Mouse (Mus musculus): ENCODE measurements around the gene Crcp.

Gene Crcp

GRCm38 (mm10) chr5:130023767-130024539, 5.1 kb upstream of the Crcp start:
- peak; percentile 97 for DNase-seq

DNA sequence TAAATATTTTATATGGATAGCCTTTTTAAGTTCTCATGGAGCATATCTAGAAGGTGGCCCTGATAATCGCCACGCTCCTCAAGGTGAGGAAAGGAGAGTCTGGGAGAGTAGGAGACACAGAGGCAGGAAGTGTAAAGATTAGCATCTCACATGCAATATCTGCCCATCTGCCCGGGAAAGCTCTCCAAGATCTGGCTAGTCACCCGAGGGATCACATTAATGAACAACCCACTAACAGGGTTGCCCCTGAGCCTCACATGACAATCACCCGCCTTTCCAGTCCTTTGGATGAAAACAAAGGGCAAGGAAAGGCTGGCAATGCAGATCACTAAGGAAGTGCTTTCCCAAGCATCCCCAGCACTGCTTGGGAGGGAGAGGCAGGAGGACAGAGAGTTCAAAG, 2.0 kb upstream of the Crcp start:
- DNase-seq: no peak

GRCm38 (mm10) chr5:130027696-130028095, 1.4 kb upstream of the Crcp start:
- no peak for DNase-seq

DNA sequence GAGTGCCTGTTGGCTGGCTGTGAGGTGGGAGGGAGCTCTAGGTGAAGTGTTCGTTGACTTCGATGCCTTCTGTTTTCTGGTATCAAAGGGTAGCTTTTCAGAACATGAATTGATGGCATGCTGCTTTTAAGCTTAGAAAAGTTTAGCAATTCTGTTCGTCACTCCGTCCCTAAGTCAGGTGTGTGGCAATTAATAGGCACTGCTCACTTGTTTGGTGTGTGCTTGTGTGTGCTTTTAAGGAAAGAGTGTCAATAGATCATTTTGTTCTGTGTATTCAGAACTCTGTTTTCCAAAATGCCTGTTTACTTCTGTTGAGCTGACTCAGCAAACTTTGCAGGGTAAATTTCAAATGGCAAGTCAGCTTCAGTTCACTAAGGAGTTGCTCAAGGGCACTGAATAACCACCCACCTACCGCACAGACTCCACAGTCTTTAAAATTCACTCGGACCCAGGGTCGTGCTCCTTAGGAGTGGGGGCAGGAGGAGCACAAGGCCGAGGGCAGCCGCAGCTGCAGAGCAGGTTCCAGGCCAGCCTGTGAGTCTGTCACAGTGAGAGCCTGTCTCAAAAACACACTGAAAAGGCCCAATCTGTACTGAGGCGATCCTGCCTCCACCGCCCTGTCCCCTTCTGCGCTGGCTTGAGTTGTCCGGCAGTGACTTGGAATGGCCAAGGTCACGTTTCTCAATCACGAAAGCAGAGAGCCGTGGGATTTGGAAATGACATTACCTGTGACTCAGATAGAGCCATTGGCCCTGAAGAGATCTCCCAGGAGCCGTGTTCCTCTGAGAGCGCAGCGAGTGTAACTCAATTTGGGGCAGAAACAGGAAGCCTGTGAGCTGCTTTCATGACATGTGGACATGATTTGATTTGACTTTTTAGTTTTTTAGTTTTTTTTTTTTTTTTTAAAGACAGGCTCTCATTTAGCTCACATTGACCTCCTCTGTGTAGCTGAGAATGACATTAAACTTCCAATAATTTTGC, 2.6 kb downstream of the Crcp start:
- peak; percentile 36 for DNase-seq

- DNase-seq: no peak
These were observed 4.8 kb downstream of the Crcp start for GRCm38 (mm10) chr5:130033869-130034268.

GRCm38 (mm10) chr5:130036300-130036699, 7.2 kb downstream of the Crcp start:
- DNase-seq: peak; percentile 33

- DNase-seq: peak; percentile 82
These were observed 8.8 kb downstream of the Crcp start for GRCm38 (mm10) chr5:130037752-130038455.

GRCm38 (mm10) chr5:130040797-130041196, 11.7 kb downstream of the Crcp start:
- DNase-seq: no peak

GRCm38 (mm10) chr5:130041262-130041661, 12.2 kb downstream of the Crcp start:
- no peak for DNase-seq

GRCm38 (mm10) chr5:130043741-130044140, 14.7 kb downstream of the Crcp start:
- DNase-seq: no peak

DNA sequence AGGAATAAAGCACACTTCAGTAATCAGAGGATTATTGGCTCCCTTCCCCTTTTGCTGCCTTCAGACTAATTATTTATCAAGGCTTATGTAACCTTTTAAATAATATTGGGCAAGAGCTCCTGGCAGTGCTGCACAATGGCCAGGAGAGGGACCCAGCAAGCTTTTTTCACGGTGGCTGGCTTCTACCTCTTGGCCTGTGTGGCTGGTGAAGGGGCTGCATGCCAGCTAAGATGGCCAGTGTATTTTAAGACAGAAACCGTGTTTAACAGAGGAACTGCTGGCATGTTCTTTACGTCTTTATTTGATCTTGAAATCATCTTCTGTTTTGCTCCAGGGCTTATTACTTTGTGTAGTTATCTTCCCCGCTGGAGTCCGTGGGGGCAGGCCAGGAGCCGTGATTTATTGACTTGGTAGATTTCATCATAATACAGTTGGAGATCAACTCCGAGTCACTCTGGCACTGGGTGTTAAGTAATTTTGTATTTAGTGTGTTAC, 15.2 kb downstream of the Crcp start:
- DNase-seq: peak; percentile 86

DNA sequence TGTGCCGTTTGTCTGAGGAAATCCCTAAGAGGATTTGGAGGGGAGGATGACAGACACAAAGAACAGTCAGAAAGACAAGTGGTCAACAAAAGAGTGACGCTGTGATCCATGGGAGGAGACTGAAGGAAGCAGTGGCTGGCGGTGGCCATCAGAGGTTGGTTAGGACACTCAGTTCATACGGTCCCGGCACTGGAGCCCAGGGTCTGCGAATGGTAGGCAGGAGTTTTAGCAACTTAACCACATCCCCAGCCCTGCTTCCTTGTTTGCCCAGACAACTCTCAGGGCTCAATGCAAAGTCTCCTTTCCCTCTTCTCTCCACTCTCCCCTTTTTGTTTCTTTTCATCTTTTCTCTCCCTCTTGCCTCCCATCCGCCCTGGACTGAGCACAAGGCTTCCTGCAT, 17.0 kb downstream of the Crcp start:
- no peak for DNase-seq

DNA sequence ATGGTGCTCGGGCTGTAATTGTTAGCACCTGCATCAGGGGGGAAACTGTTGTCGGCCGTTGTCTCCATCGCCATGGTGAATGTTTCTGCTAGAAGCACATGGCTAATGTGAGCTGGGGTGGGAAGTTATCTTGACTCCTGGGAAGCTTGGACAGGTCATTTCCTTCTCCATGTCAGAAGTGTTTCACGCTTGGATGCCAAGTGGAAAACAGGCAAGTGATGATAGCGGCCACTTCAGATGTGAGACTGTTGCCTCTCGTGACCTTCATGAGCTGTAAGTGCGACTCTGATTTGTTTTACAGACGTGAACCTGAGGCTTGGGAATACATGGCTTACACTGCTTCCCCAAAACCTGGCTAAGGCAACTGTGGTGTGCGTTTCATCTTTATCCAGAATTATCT, 17.5 kb downstream of the Crcp start:
- DNase-seq: peak; percentile 50

DNA sequence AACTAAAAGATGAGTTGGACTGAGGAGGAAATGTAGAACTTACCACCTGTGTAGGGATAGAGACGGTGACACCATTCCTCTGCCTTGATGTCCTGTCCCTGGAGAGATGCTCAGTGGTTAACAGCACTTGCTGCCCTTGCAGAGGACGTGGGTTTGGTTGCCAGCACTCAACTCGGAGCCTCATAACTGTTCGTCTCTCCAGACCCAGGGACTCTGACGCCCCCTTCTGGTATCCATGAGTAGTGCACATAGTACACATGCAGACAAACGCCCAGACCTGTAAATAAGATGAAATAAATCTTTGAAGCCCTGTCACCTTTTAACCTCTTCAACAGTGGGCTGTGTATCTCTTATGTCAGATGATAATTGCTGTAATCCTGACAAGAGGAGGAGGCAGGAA, 17.9 kb downstream of the Crcp start:
- DNase-seq: no peak

DNA sequence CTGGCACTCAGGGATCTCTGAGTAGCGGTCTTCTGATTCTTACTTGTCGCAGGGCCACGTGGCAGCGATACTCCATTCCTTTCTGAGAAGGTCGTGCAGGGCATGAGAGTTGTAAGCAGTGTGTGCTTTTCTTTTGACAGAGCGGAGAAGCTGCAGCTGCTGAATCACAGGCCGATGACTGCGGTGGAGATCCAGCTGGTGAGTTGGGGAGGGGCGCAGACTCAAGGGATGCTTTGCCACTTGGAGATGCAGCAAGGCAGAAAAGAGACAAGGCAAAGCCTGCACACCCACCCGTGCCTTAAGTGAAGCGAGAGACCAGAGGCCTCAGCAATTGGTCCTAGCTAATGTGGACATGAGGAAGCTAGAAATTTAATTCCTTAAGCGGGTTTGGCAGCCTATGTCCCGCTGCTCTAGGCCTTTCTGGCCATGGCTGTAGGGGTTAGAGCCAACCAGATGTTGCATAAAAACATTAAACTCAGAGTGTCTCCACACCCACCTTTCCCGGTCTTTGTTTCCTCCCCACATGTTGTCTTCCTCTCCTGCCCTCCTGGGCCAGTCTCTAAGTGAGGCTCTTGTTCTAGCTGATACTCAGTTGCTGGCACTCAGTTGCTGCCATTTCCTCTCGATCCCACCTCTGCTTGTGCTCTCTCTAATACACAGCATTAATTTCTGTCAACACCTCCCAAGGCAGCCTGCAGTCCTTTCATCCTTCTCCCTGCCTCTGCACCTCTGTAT, 19.9 kb downstream of the Crcp start:
- peak; percentile 51 for DNase-seq

DNA sequence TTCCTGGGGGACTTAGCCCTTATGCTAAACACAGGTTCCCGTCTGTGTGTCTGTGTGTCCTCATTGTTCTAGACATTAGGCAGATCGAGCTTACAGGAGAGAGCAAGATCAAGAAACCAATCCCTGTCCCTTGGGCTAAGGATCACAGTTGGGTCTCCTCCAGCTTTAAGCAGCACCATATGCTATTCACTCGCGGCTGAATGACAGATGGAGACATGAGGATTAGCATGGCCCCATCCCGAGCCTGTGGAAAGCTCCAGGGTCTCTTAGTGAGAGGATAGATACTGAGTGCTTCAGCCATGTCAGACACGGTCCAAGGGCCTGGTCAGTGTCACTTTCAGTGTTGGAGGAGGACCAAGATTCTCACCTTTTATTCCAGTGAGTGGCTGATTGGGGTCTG, 21.3 kb downstream of the Crcp start:
- no peak for DNase-seq

- no peak for DNase-seq
These were observed 22.2 kb downstream of the Crcp start for GRCm38 (mm10) chr5:130051073-130051860.

DNA sequence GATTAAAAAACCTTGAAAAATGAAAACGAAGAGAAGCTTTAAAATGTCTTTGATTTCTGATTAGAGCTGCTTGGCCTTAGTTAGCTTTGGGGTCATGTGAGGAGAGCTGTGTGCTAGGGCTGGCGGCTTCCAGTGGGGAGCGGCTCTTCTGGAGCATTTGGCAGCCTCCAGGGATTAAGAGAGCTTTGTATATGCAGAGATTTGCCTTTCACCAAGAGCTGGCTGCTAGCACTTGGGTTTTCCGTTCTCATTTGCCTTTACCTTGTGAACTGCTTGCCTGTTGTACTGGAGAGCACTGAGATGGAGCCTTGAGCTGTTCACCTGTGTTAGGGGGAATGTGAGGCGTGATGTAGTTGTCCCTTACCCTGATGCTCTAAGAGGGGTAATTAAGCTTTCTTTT, 23.4 kb downstream of the Crcp start:
- DNase-seq: no peak

GRCm38 (mm10) chr5:130052955-130053354, 23.9 kb downstream of the Crcp start:
- no peak for DNase-seq

- no peak for DNase-seq
These were observed 26.6 kb downstream of the Crcp start for GRCm38 (mm10) chr5:130055688-130056087.

GRCm38 (mm10) chr5:130056303-130056702, 27.2 kb downstream of the Crcp start:
- no peak for DNase-seq
